Mouse (Mus musculus) forebrain, postnatal 0 days (tissue): Measurements from ENCODE around the gene Lrrc45. TPM values are rescaled to one million over a fixed set of nuclear protein-coding genes. Genes with fewer than 3 reads are reported as not detected.
A peak's percentile ranks its signal among the peaks of the same experiment; 100 is the strongest.
"Not testable (repeated sequence)": the region's sequence is repeated elsewhere in the genome, so short reads cannot be mapped to it uniquely, and the experiment has no call there.

Experiments used
- ATAC-seq: fragments of 200-750 bp; cut with Nextera tagmentation; 2 replicates; pipeline ENCODE4 v1.8.0; 2017; ENCODE audit warnings: mild to moderate bottlenecking, moderate library complexity
- DNase-seq: peaks from one replicate; pipeline ENCODE4 v3.0.0-alpha.2; 2015
- H3K27ac ChIP-seq: fragments of 300-500 bp; sonication (generic); 2 replicates; pipeline ENCODE4 v1.5.1; 2014; ENCODE audit warnings: low read depth, mild to moderate bottlenecking, antibody characterized with exemption, low read length, moderate library complexity, mixed read lengths
- H3K27me3 ChIP-seq: fragments of 300-500 bp; sonication (generic); 2 replicates; pipeline ENCODE4 v1.6.1; 2014; ENCODE audit warnings: mild to moderate bottlenecking, low read length, mixed read lengths; ENCODE audit not compliant: insufficient read depth
- H3K36me3 ChIP-seq: fragments of 300-500 bp; sonication (generic); 2 replicates; pipeline ENCODE4 v1.6.1; 2014; ENCODE audit warnings: mild to moderate bottlenecking, moderate library complexity; ENCODE audit not compliant: insufficient read depth
- H3K4me1 ChIP-seq: fragments of 300-500 bp; sonication (generic); 2 replicates; pipeline ENCODE4 v1.6.1; 2014; ENCODE audit warnings: antibody characterized with exemption; ENCODE audit not compliant: insufficient read depth
- H3K4me2 ChIP-seq: fragments of 300-500 bp; sonication (generic); 2 replicates; pipeline ENCODE4 v1.6.1; 2014; ENCODE audit warnings: low read depth, mild to moderate bottlenecking, moderate library complexity
- H3K4me3 ChIP-seq: fragments of 300-500 bp; sonication (generic); 2 replicates; pipeline ENCODE4 v1.5.1; 2014; ENCODE audit warnings: low read depth, low read length, mixed read lengths
- H3K9ac ChIP-seq: fragments of 300-500 bp; sonication (generic); 2 replicates; pipeline ENCODE4 v1.6.1; 2014; ENCODE audit warnings: mild to moderate bottlenecking
- H3K9me3 ChIP-seq: fragments of 300-500 bp; sonication (generic); 2 replicates; pipeline ENCODE4 v1.6.1; 2016; ENCODE audit warnings: low read length
- CTCF ChIP-seq: sonication (generic); IDR thresholded peaks from 2 replicates; pipeline ENCODE4 v1.5.1; 2016; ENCODE audit warnings: antibody characterized with exemption, control low read depth, low read depth
- whole genome bisulfite sequencing: fragments of 180-500 bp; shearing (Covaris S2); extraction: QIAGEN DNeasy Blood & Tissue Kit; methylation state at CpG from one replicate; pipeline ENCODE4 v1.1.7; 2014; 5-methylcytosine and 5-hydroxymethylcytosine counted together
- polyA plus RNA-seq: library from polyadenylated mRNA; unstranded; fragments of >200 nt; fragmentation: Nextera tagmentation; extraction: Ambion mirVana; gene quantifications from 2 replicates; pipeline ENCODE4 v1.2.1, GENCODE M21; 2015
- total RNA-seq: library from RNA; depleted of rRNA; stranded (reverse); fragments of >200 nt; gene quantifications from 2 replicates; pipeline ENCODE4 v1.2.3, GENCODE M21; 2014

Gene Lrrc45
- total and polyA plus RNA-seq, 2 experiments from 2014 or later = 41.0 to 57.6 TPM

- peak within 1 kb of the TSS; percentile 72 for H3K4me2 ChIP-seq
- DNase-seq (peak; percentile 54), ATAC-seq (peak; percentile 91)
- no peak within 1 kb of the TSS for H3K27ac ChIP-seq
- H3K27me3 ChIP-seq = no peaks in the 10 kb centered on the region
- H3K4me3 ChIP-seq = peak within 1 kb of the TSS; percentile 39
- 0 out of 2 replicates have a peak, but pooled peaks have one; percentile 19 for TF ChIP-seq CTCF
- peak within 1 kb of the TSS; percentile 45 for H3K9ac ChIP-seq
- no peaks in the 10 kb centered on the region for H3K4me1 ChIP-seq
- peaks cover 11% of the 10 kb centered on the region; the same call in 1 of the 2 replicates for H3K36me3 ChIP-seq
- H3K9me3 ChIP-seq = no peaks in the 10 kb centered on the region
- 0% methylated on average over 14 of the region's 14 CpGs for WGBS
Observed at GRCm38 (mm10) chr11:120727169-120727527, 13.4 kb downstream of the Lrrc45 start, which contains the start of gene Dcxr. Dcxr (minus strand) TSS chr11:120727281.

GRCm38 (mm10) chr11:120727564-120727963 lies 13.8 kb downstream of the Lrrc45 start:
- no peak overlapping the region for H3K9ac ChIP-seq
- H3K4me1 ChIP-seq = no peaks in the 10 kb centered on the region
- no peak overlapping the region for H3K27ac ChIP-seq
- H3K9me3 ChIP-seq = no peaks in the 10 kb centered on the region
- no peaks in the 10 kb centered on the region for H3K27me3 ChIP-seq
- H3K36me3 ChIP-seq = peaks cover 11% of the 10 kb centered on the region; the same call in 1 of the 2 replicates
- WGBS = 58% methylated on average over 12 of the region's 12 CpGs
- no peak for ATAC-seq
- no peak for DNase-seq
- H3K4me2 ChIP-seq = no peak overlapping the region
- no peak overlapping the region for H3K4me3 ChIP-seq
- no peak for TF ChIP-seq CTCF

GRCm38 (mm10) chr11:120728530-120729240 lies 15.0 kb downstream of the Lrrc45 start:
- DNase-seq (no peak), ATAC-seq (no peak)
- no peak overlapping the region for H3K4me3 ChIP-seq
- H3K9ac ChIP-seq = no peak overlapping the region
- no peak for TF ChIP-seq CTCF
- no peaks in the 10 kb centered on the region for H3K9me3 ChIP-seq
- H3K36me3 ChIP-seq = peaks cover 1% of the 10 kb centered on the region; the same call in 1 of the 2 replicates
- H3K27ac ChIP-seq = no peak overlapping the region
- 69% methylated on average over 11 of the region's 11 CpGs for WGBS
- no peaks in the 10 kb centered on the region for H3K27me3 ChIP-seq
- H3K4me2 ChIP-seq = no peak overlapping the region
- no peaks in the 10 kb centered on the region for H3K4me1 ChIP-seq

GRCm38 (mm10) chr11:120729432-120730050 lies 15.8 kb downstream of the Lrrc45 start:
- not testable (repeated sequence) for H3K4me1 ChIP-seq, H3K4me3 ChIP-seq, H3K9ac ChIP-seq, H3K36me3 ChIP-seq, DNase-seq, H3K27me3 ChIP-seq, H3K9me3 ChIP-seq, ATAC-seq, H3K27ac ChIP-seq
- WGBS = 1% methylated on average over 17 of the region's 21 CpGs
- H3K4me2 ChIP-seq = peak overlapping the region; percentile 13; the same call in 1 of the 2 replicates

GRCm38 (mm10) chr11:120730331-120730870 lies 16.7 kb downstream of the Lrrc45 start:
- H3K36me3 ChIP-seq = no peaks in the 10 kb centered on the region; the same call in 1 of the 2 replicates
- ATAC-seq = no peak
- H3K4me3 ChIP-seq = no peak overlapping the region
- H3K27ac ChIP-seq = no peak overlapping the region
- no peak overlapping the region for H3K4me2 ChIP-seq
- H3K9ac ChIP-seq = no peak overlapping the region
- no peak for TF ChIP-seq CTCF
- no peak for DNase-seq
- no peaks in the 10 kb centered on the region for H3K4me1 ChIP-seq
- 85% methylated on average over 10 of the region's 10 CpGs for WGBS
- H3K27me3 ChIP-seq = no peaks in the 10 kb centered on the region
- H3K9me3 ChIP-seq = no peaks in the 10 kb centered on the region

DNA sequence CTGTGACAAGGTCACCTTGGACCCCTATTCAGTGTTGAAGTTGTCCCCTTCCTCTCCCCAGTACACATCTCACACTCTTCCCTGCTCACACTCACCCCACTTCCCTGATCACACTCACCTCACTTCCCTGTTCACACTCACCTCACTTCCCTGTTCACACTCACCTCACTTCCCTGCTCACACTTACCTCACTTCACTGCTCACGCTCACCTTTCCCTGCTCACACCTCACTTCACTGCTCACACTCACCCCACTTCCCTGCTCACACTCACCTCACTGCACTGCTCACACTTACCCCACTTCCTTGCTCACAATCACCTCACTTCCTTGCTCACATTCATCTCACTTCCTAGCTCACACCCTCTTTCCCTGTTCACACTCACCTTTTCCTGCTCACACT lies 17.7 kb downstream of the Lrrc45 start:
- Histone ChIP-seq H3K9me3 (no peaks in the 10 kb centered on the region), H3K4me2 (no peak overlapping the region), H3K4me1 (no peaks in the 10 kb centered on the region), H3K27me3 (no peaks in the 10 kb centered on the region), H3K36me3 (no peaks in the 10 kb centered on the region), H3K9ac (no peak overlapping the region), H3K4me3 (no peak overlapping the region), H3K27ac (no peak overlapping the region)
- 88% methylated on average over 1 of the region's 1 CpGs for WGBS
- ATAC-seq (no peak), DNase-seq (no peak)
- no peak for TF ChIP-seq CTCF
